Mouse (Mus musculus) T-helper 1 cell (primary cell): ENCODE data around the gene Mrpl12.

Source experiments
- in situ Hi-C: fragments of 300-600 bp; cut with MboI, MseI; formaldehyde crosslinking; loops from one replicate; pipeline ENCODE4 v1.15.1; 2025; ENCODE audit warnings: high pct_unique_total_duplicates

Gene Mrpl12

GRCm38 (mm10) chr11:120538485-120538884, 54.1 kb downstream of the Mrpl12 start:
- in situ Hi-C loops = no loop called here
